Mouse (Mus musculus) CH12F3 (cell line): ENCODE data around the gene Atp5b.

Experiments used
- in situ Hi-C: fragments of 300-500 bp; cut with MboI; formaldehyde crosslinking; loops from 2 replicates; pipeline ENCODE4 v1.14.3; 2020; ENCODE audit warnings: low sequenced_read_pairs

Atp5b gene

GRCm38 (mm10) chr10:128095003-128095636, 12.0 kb downstream of the Atp5b start:
- in situ Hi-C loops: loop anchor here (5.0 kb wide), 1 partner anchor 82 kb away; no protein-coding TSS in a partner anchor

GRCm38 (mm10) chr10:128096313-128096692, 13.2 kb downstream of the Atp5b start:
- in situ Hi-C loops: loop anchor here (5.0 kb wide), 1 partner anchor 81 kb away; no protein-coding TSS in a partner anchor

GRCm38 (mm10) chr10:128096693-128097586, 13.9 kb downstream of the Atp5b start:
- in situ Hi-C loops: loop anchor here (5.0 kb wide), 1 partner anchor 80 kb away; no protein-coding TSS in a partner anchor

GRCm38 (mm10) chr10:128097587-128097971, 14.5 kb downstream of the Atp5b start:
- in situ Hi-C loops: loop anchor here (5.0 kb wide), 1 partner anchor 80 kb away; no protein-coding TSS in a partner anchor

- in situ Hi-C loops: no loop called here
These were observed 27.2 kb downstream of the Atp5b start for GRCm38 (mm10) chr10:128110103-128110761.

- in situ Hi-C loops: no loop called here
These were observed 28.2 kb downstream of the Atp5b start for GRCm38 (mm10) chr10:128111227-128111626.

- in situ Hi-C loops: no loop called here
These were observed 40.8 kb downstream of the Atp5b start for GRCm38 (mm10) chr10:128123833-128124232.

- in situ Hi-C loops: no loop called here
These were observed 41.8 kb downstream of the Atp5b start for GRCm38 (mm10) chr10:128124831-128125230.

GRCm38 (mm10) chr10:128125951-128126350, 42.9 kb downstream of the Atp5b start:
- in situ Hi-C loops: no loop called here

- in situ Hi-C loops: no loop called here
These were observed 44.4 kb downstream of the Atp5b start for GRCm38 (mm10) chr10:128127497-128127896.

- in situ Hi-C loops: no loop called here
These were observed 45.1 kb downstream of the Atp5b start for GRCm38 (mm10) chr10:128128143-128128542.

- in situ Hi-C loops: no loop called here
These were observed 48.2 kb downstream of the Atp5b start for GRCm38 (mm10) chr10:128131297-128131696.

GRCm38 (mm10) chr10:128131812-128132211, 48.7 kb downstream of the Atp5b start:
- in situ Hi-C loops: no loop called here

- in situ Hi-C loops: no loop called here
These were observed 50.7 kb downstream of the Atp5b start for GRCm38 (mm10) chr10:128133650-128134332.

GRCm38 (mm10) chr10:128135374-128135773, 52.3 kb downstream of the Atp5b start:
- in situ Hi-C loops: no loop called here
